Mouse (Mus musculus) mature B cell (primary cell): ENCODE data around the gene Prkcz.
"Not testable (repeated sequence)": the region's sequence is repeated elsewhere in the genome, so short reads cannot be mapped to it uniquely, and the experiment has no call there.

Source experiments
- in situ Hi-C: fragments of 300-500 bp; cut with MboI; formaldehyde crosslinking; loops from 2 replicates; pipeline ENCODE4 v1.14.3; 2019

Prkcz gene

GRCm38 (mm10) chr4:155359560-155360464, 1.3 kb downstream of the Prkcz start:
- in situ Hi-C loops = no loop called here

- in situ Hi-C loops = no loop called here
Measured at GRCm38 (mm10) chr4:155357601-155358000, 3.6 kb downstream of the Prkcz start.

DNA sequence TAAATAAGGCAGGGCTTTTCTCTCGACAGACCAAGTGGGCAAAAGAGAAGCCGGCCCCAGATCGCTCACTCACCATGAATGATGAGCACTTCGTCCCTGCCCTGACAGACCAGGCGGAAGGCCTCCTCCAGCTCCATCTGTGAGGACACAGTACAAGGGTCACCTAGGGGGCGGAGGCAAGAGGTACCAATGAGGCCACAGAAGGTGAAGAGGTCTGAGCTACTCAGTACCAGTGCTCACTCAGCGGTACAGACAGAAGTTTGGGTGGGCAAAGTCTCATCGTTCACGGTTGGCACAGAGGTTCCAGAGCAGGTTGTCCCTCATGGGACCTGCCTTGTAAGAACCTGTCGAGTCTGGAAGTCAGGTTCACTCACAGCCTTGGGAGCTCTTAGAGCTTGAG, 4.8 kb downstream of the Prkcz start:
- in situ Hi-C loops = no loop called here

GRCm38 (mm10) chr4:155354546-155354945, 6.6 kb downstream of the Prkcz start:
- in situ Hi-C loops = no loop called here

- in situ Hi-C loops = no loop called here
Measured at GRCm38 (mm10) chr4:155354035-155354434, 7.1 kb downstream of the Prkcz start.

DNA sequence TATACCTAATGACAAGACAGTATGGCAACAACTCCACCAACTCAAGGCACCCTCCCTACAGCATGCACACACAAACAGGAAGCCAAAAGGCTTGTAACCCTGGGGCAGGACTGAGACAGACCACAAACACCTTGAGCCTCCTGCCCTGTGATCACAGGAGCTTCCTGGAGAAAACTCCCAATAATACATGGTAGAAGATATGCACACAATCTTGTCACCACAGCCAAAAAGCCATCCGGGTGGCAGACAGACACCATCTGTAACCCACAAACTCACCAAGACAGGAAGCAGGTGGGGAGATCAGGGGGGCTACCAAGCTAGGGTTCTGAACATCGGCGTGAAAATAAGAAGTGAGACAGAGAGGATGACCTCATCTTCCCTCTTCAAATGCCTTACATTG, 8.6 kb downstream of the Prkcz start:
- in situ Hi-C loops = no loop called here

DNA sequence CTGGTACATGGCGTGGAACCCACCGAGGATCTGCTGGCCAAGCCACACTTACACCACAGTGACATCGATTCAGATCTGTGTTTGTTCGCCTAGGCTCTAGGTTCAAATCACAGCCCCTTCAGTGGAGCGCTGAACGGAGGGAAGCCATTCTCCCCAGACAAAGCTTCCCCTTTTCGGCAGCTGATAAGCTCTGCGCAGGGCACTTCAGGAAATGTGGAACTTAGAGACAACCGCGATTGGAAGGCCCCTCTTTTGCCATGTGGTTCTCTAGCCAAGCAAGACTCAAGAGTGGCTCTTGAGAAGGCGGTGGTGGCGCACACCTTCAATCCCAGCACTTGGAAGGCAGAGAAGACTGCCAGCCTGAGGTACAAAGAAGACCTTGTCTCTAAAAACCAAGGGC, 14.8 kb downstream of the Prkcz start:
- in situ Hi-C loops = no loop called here

DNA sequence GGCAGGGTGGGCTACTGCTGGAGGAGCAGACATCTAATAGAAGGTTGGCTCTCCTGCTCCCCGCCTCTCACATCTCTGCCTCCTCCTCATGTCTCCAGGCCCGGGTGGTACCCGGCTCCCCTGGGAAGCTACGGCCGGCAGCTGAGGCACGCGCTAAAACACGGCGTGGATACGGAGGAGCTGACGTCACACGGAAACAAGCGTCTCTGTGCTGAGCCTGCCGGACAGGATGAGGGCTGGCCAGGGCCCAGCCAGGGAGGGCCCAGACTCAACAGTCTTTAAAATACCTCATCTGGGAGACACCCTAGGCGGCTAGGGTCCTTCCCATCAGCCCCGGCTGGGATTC, 15.6 kb downstream of the Prkcz start:
- in situ Hi-C loops = no loop called here

DNA sequence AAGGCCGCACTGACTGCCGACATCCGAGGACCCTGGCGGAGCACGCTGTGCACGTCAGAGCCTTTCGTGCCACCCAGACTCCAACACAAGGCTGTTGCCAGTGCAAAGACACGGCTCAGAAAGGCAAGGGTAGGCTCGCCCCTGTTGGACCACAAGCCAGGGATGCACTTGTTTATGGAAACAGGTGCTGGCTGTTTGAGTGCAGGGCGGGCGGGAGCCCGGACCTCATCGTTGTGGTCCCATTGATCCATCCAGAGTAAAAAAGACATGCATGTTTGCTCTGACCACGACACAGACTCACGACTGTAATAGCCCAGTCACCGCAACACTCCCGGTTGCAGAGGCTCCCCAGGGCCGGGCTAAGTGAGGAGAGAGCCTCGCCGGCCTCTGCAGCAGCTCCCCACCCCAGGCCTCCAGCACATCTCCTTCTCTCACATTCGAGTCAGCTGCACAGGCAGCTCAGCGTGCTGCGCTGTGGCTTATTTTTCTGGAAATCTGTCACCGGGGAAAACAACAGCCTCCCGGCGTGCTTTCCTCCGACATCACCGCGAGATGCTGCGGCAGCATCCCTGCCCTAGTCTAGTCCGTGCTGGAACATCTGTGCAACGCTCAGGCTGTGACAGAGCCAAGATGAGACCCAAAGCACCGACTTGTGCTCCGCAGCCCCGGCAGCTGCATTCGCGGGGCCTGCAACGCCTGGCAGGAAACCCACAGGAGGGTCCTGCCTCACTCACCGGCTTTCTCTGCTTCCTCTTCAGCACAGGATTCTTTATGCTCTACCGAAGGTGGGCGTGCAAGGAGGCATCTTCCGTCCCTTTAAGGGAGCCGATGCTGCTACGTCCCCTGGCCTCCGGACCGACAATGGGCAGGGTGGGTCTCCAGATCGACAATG, 16.2 kb downstream of the Prkcz start:
- in situ Hi-C loops = no loop called here

DNA sequence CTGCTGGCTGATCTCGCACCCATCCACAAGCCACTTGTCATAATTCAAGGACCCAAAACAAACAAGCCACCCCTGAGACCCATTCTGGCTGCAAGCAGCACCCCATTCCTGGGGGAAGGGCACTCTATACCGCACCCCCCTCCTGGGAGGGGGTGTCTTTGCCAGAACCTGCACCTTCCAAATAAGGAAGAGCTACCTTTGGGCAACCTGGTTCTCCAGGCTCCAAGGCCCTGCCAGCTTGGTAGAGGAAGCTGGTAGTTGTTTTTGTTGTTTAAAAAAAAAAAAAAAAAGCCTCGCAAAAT, 16.9 kb downstream of the Prkcz start:
- in situ Hi-C loops = no loop called here

- in situ Hi-C loops = no loop called here
Measured at GRCm38 (mm10) chr4:155343415-155344298, 17.5 kb downstream of the Prkcz start.

DNA sequence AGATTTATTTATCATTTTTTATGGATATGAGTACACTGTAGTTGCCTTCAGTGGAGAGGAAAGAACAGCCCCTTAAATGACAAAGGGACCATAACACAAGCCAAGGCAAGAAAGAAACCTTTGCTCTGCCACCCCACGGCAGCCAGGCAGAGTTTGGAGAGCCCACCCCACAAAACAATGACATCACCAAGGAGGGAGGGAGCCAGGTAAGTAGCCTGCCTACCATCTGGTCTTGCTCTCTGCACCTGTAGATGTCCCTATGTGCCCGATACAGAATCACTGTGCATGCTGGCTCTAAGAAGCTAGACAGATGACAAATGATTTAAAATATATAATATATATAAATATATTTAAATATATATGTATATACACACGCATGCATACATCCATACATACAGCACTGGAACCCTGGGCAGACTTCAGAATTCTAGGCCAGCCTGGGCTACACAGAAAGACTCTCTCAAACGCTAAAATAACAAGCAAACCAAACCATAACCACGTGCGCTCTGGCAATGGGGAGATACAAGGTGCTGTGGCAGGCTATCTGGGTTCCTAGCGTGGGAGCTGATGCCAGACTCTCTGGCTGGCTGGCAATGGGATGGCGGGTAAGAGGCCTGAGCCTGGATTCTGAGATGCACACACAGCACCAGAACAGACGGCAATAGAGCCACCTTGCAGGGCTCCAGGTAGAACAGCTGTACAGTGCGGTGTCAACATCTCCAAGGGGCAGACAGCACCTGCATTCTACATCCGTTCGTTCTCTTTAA, 24.7 kb downstream of the Prkcz start:
- in situ Hi-C loops = no loop called here

DNA sequence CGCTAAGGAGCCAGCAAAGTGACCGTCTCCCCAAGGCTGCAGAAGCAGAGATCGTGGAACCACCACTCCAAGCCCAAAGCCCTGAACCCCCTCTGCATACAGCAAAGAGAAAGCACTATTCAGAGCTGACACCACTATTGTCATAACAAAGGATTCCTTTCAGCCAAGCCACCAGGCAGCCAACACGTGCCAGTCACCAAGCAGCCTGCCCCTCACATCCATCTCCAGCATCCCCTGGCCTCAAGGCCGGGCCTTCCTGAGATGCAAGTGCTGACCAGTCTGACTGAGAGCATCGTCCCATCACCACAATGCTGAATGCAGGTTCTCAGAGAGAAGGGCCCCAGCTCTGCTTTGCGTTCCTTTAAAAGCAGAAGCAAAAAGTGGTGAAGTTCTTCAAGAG, 28.9 kb downstream of the Prkcz start:
- in situ Hi-C loops = no loop called here

- in situ Hi-C loops = not testable (repeated sequence)
Measured at GRCm38 (mm10) chr4:155328385-155328784, 32.8 kb downstream of the Prkcz start.

DNA sequence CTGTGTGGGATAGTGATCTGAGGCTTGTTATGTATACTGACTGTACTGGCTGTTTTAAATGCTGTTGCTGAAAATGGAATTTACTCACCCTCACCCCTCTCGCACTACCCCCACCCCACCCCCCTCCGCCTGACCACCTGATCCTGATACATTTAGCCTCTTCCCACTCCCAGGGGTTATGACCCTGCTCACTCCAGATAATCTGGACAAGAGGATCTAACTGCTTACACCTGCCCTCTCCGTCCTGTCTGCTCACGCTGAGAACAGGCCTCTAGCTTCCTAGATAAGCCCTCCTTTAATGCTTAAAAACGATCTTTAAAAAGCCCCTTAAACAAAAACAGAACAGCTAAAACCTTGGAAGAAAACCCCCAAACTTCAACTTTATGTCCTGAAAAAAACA, 35.4 kb downstream of the Prkcz start:
- in situ Hi-C loops = no loop called here

DNA sequence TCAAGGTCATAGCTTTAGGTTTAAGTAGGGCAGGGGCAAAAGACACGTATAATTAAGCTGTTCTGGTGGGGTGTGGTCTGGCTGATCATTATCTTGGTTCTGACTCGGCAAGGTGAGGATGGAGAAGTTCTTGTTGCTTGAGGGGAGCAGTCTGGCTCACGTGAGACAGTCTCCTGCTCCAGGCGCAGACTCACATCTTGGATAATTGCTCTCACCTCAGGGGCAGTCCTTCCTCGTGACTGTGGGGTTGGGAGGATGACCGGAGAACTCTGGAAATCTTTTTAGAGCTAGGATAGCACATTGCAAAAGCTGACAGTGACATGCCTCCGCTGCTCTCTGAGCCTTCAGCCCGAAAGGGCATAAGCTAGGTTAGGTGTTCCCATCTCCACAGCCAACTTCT, 36.6 kb downstream of the Prkcz start:
- in situ Hi-C loops = no loop called here

- in situ Hi-C loops = no loop called here
Measured at GRCm38 (mm10) chr4:155323081-155323795, 37.9 kb downstream of the Prkcz start.

GRCm38 (mm10) chr4:155320281-155321244, 40.6 kb downstream of the Prkcz start:
- in situ Hi-C loops = no loop called here

- in situ Hi-C loops = no loop called here
Measured at GRCm38 (mm10) chr4:155318266-155318665, 42.9 kb downstream of the Prkcz start.

DNA sequence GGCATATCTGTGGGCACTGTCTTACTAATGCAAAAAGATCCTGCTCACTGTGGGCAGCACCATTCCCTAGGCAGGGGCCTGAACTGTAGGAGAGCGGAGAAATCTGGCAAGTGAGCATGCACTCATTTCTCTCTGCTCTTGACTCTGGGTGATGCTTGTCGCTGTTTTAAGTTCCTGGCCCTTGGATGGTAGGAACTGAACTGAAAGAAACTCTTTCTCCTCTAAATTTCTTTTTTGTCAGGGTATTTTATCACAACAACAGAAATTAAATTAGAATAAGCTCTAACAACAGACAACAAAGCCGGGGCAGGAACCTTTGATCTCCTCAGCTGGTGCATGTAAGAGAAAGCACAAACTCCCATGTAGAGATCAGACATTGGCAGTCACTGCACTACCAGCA, 46.1 kb downstream of the Prkcz start:
- in situ Hi-C loops = no loop called here
